Mouse (Mus musculus): ENCODE results near the gene Unk. TPM values are rescaled to one million over a fixed set of nuclear protein-coding genes. Genes with fewer than 3 reads are reported as not detected.

Gene Unk
- total and polyA plus RNA-seq, 2 experiments from 2014 or later: 26.7 to 55.1 TPM

GRCm38 (mm10) chr11:116030898-116031845, 1.1 kb downstream of the Unk start:
- Histone ChIP-seq H3K9me3 (ENCODE audit: low read length) (no peaks in the 10 kb centered on the region), H3K9ac (replicated peaks; ENCODE audit: low read length, poor library complexity, severe bottlenecking) (peak overlapping the region; percentile 81), H3K27ac (ENCODE audit: low read depth, low read length) (peak overlapping the region; percentile 94), H3K4me1 (ENCODE audit: insufficient read depth, low read length) (peaks cover 8% of the 10 kb centered on the region; the same call in 1 of the 2 replicates), H3K27me3 (ENCODE audit: insufficient read depth, low read length) (no peaks in the 10 kb centered on the region), H3K4me2 (ENCODE audit: low read depth, low read length, poor library complexity, severe bottlenecking) (peak overlapping the region; percentile 62), H3K4me3 (ENCODE audit: low read depth, low read length) (peak overlapping the region; percentile 44), H3K36me3 (ENCODE audit: insufficient read depth, low read length) (no peaks in the 10 kb centered on the region)
- no peak for DNase-seq (ENCODE audit: low spot score)
- no peak for TF ChIP-seq CTCF (IDR thresholded peaks at IDR 0.05)
- ATAC-seq (ENCODE audit: low FRiP score): peak; percentile 50; the same call in 1 of the 2 replicates
- 25% methylated on average over 14 of the region's 14 CpGs for WGBS

- H3K4me2 ChIP-seq (ENCODE audit: low read depth, low read length, poor library complexity, severe bottlenecking): no peak overlapping the region
- ATAC-seq (ENCODE audit: low FRiP score) (no peak), DNase-seq (ENCODE audit: low spot score) (no peak)
- H3K9me3 ChIP-seq (ENCODE audit: low read length): no peaks in the 10 kb centered on the region
- H3K27me3 ChIP-seq (ENCODE audit: insufficient read depth, low read length): no peaks in the 10 kb centered on the region
- H3K4me3 ChIP-seq (ENCODE audit: low read depth, low read length): no peak overlapping the region
- TF ChIP-seq CTCF (IDR thresholded peaks at IDR 0.05): no peak
- no peak overlapping the region for H3K9ac ChIP-seq (replicated peaks; ENCODE audit: low read length, poor library complexity, severe bottlenecking)
- 90% methylated on average over 6 of the region's 6 CpGs for WGBS
- H3K4me1 ChIP-seq (ENCODE audit: insufficient read depth, low read length): peaks cover 8% of the 10 kb centered on the region; the same call in 1 of the 2 replicates
- H3K36me3 ChIP-seq (ENCODE audit: insufficient read depth, low read length): no peaks in the 10 kb centered on the region
- no peak overlapping the region for H3K27ac ChIP-seq (ENCODE audit: low read depth, low read length)
These were observed 4.5 kb downstream of the Unk start for GRCm38 (mm10) chr11:116034584-116034983.

GRCm38 (mm10) chr11:116036671-116037070, 6.5 kb downstream of the Unk start:
- Histone ChIP-seq H3K4me3 (ENCODE audit: low read depth, low read length) (no peak overlapping the region), H3K4me2 (ENCODE audit: low read depth, low read length, poor library complexity, severe bottlenecking) (no peak overlapping the region), H3K4me1 (ENCODE audit: insufficient read depth, low read length) (peaks cover 2% of the 10 kb centered on the region; the same call in 1 of the 2 replicates), H3K36me3 (ENCODE audit: insufficient read depth, low read length) (0 out of 2 replicates have a peak, but pooled peaks cover 3% of the 10 kb centered on the region), H3K27ac (ENCODE audit: low read depth, low read length) (no peak overlapping the region), H3K27me3 (ENCODE audit: insufficient read depth, low read length) (no peaks in the 10 kb centered on the region), H3K9me3 (ENCODE audit: low read length) (no peaks in the 10 kb centered on the region), H3K9ac (replicated peaks; ENCODE audit: low read length, poor library complexity, severe bottlenecking) (no peak overlapping the region)
- no peak for TF ChIP-seq CTCF (IDR thresholded peaks at IDR 0.05)
- 93% methylated on average over 3 of the region's 3 CpGs for WGBS
- no peak for DNase-seq (ENCODE audit: low spot score)
- no peak for ATAC-seq (ENCODE audit: low FRiP score)

DNA sequence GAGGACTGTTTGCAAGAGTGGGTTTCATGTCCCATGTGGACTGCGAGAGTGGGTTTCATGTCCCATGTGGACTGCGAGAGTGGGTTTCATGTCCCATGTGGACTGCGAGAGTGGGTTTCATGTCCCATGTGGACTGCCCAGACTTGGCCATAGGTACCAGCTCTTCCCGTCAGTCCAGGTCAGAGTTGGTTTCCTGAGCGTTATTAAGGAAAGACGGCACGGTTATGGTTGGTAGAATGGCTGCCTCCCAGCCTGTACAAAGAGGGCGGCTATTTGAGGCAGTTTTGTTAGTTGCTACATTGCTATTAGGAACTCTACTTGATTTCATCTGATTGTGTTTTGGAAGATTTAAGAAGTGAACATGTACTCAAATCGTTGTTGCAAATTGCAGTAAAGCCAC, 7.7 kb downstream of the Unk start:
- 83% methylated on average over 9 of the region's 9 CpGs for WGBS
- no peak for ATAC-seq (ENCODE audit: low FRiP score)
- Histone ChIP-seq H3K9me3 (ENCODE audit: low read length) (no peaks in the 10 kb centered on the region), H3K4me3 (ENCODE audit: low read depth, low read length) (no peak overlapping the region), H3K36me3 (ENCODE audit: insufficient read depth, low read length) (0 out of 2 replicates have a peak, but pooled peaks cover 3% of the 10 kb centered on the region), H3K27me3 (ENCODE audit: insufficient read depth, low read length) (no peaks in the 10 kb centered on the region), H3K9ac (replicated peaks; ENCODE audit: low read length, poor library complexity, severe bottlenecking) (no peak overlapping the region), H3K27ac (ENCODE audit: low read depth, low read length) (no peak overlapping the region), H3K4me2 (ENCODE audit: low read depth, low read length, poor library complexity, severe bottlenecking) (no peak overlapping the region), H3K4me1 (ENCODE audit: insufficient read depth, low read length) (no peaks in the 10 kb centered on the region)
- no peak for TF ChIP-seq CTCF (IDR thresholded peaks at IDR 0.05)
- DNase-seq (ENCODE audit: low spot score): no peak

DNA sequence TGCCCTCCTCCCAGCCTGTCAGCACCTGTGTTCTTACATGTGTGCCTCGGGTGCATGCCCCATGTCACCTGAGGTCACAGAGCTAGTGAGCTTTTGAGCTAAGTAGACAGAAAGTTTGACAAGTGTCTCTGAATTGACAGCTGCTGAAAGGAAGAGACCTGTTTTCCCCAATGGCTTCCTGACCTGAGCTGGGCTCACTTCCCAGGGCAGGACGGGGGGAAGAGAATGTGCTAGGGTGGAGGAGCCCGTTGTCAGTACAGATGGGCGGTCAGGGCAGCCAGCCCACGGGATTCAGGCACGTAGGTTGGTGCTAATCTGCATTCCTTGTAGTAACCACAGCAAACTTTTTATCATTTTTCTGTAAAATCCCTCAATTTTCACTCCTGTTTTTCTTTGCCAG, 10.5 kb downstream of the Unk start:
- 92% methylated on average over 6 of the region's 6 CpGs for WGBS
- H3K9ac ChIP-seq (replicated peaks; ENCODE audit: low read length, poor library complexity, severe bottlenecking): no peak overlapping the region

GRCm38 (mm10) chr11:116041833-116042232, 11.7 kb downstream of the Unk start:
- H3K4me1 ChIP-seq (ENCODE audit: insufficient read depth, low read length): no peaks in the 10 kb centered on the region
- peaks cover 9% of the 10 kb centered on the region; the same call in 1 of the 2 replicates for H3K36me3 ChIP-seq (ENCODE audit: insufficient read depth, low read length)
- ATAC-seq (ENCODE audit: low FRiP score) (no peak), DNase-seq (ENCODE audit: low spot score) (no peak)
- no peak overlapping the region for H3K4me3 ChIP-seq (ENCODE audit: low read depth, low read length)
- H3K9me3 ChIP-seq (ENCODE audit: low read length): no peaks in the 10 kb centered on the region
- no peaks in the 10 kb centered on the region for H3K27me3 ChIP-seq (ENCODE audit: insufficient read depth, low read length)
- H3K27ac ChIP-seq (ENCODE audit: low read depth, low read length): no peak overlapping the region
- 100% methylated on average over 2 of the region's 2 CpGs for WGBS
- H3K4me2 ChIP-seq (ENCODE audit: low read depth, low read length, poor library complexity, severe bottlenecking): no peak overlapping the region
- TF ChIP-seq CTCF (IDR thresholded peaks at IDR 0.05): peak; percentile 22
- no peak overlapping the region for H3K9ac ChIP-seq (replicated peaks; ENCODE audit: low read length, poor library complexity, severe bottlenecking)

More for the DNA sequence above, 10.5 kb downstream of the Unk start:
- TF ChIP-seq CTCF (IDR thresholded peaks at IDR 0.05): no peak
- no peak overlapping the region for H3K27ac ChIP-seq (ENCODE audit: low read depth, low read length)
- DNase-seq (ENCODE audit: low spot score) (no peak), ATAC-seq (ENCODE audit: low FRiP score) (no peak)
- no peaks in the 10 kb centered on the region for H3K27me3 ChIP-seq (ENCODE audit: insufficient read depth, low read length)
- no peak overlapping the region for H3K4me3 ChIP-seq (ENCODE audit: low read depth, low read length)
- H3K9me3 ChIP-seq (ENCODE audit: low read length): no peaks in the 10 kb centered on the region
- H3K36me3 ChIP-seq (ENCODE audit: insufficient read depth, low read length): peaks cover 7% of the 10 kb centered on the region; the same call in 1 of the 2 replicates
- H3K4me2 ChIP-seq (ENCODE audit: low read depth, low read length, poor library complexity, severe bottlenecking): no peak overlapping the region
- H3K4me1 ChIP-seq (ENCODE audit: insufficient read depth, low read length): no peaks in the 10 kb centered on the region
